Mouse (Mus musculus) G1E (cell line): ENCODE measurements around the gene Gripap1. TPM values are rescaled to one million over a fixed set of nuclear protein-coding genes. Genes with fewer than 3 reads are reported as not detected.
A peak's percentile ranks its signal among the peaks of the same experiment; 100 is the strongest.

ENCODE experiments used
- ATAC-seq: 2 replicates; pipeline ENCODE4 v1.8.0; 2016; ENCODE audit warnings: mild to moderate bottlenecking; ENCODE audit not compliant: insufficient number of reproducible peaks, poor library complexity, low FRiP score, severe bottlenecking; ENCODE audit errors: extremely low read depth
- DNase-seq: peaks from one replicate; pipeline ENCODE4 v3.0.0; 2012; ENCODE audit warnings: low spot score
- H3K27me3 ChIP-seq: 2 replicates; pipeline ENCODE4 v1.6.1; 2012; ENCODE audit warnings: mild to moderate bottlenecking, low read length, inconsistent platforms; ENCODE audit not compliant: insufficient read depth
- H3K36me3 ChIP-seq: replicated peaks from 2 replicates; pipeline ENCODE3; 2012; ENCODE audit warnings: mild to moderate bottlenecking, inconsistent platforms
- H3K4me1 ChIP-seq: 2 replicates; pipeline ENCODE4 v1.6.1; 2012; ENCODE audit warnings: low read depth, low read length, inconsistent platforms, mixed read lengths; ENCODE audit not compliant: insufficient read depth
- H3K4me3 ChIP-seq: 2 replicates; pipeline ENCODE4 v1.5.1; 2012; ENCODE audit warnings: low read depth, mild to moderate bottlenecking, inconsistent platforms, low read length, moderate library complexity, mixed read lengths
- H3K9me3 ChIP-seq: replicated peaks from 2 replicates; pipeline ENCODE4 v1.6.1; 2012; ENCODE audit warnings: inconsistent platforms
- CTCF ChIP-seq: IDR thresholded peaks from 2 replicates; pipeline ENCODE4 v1.5.1; 2012; ENCODE audit warnings: low read depth, low read length, inconsistent platforms, mixed read lengths
- GATA1 ChIP-seq: IDR thresholded peaks from 2 replicates; pipeline ENCODE4 v1.6.1; 2012; ENCODE audit warnings: borderline replicate concordance, low read length, inconsistent platforms, mixed read lengths
- GATA2 ChIP-seq: IDR thresholded peaks from 2 replicates; pipeline ENCODE4 v1.6.1; 2012; ENCODE audit warnings: low read depth, low read length, inconsistent platforms, borderline replicate concordance
- POLR2AphosphoS5 ChIP-seq: IDR thresholded peaks from 2 replicates; pipeline ENCODE4 v1.6.1; 2012; ENCODE audit warnings: low read depth, low read length, inconsistent platforms; ENCODE audit not compliant: insufficient replicate concordance
- TAL1 ChIP-seq: conservative IDR thresholded peaks from 2 replicates; pipeline ENCODE4 v1.6.1; 2012; ENCODE audit warnings: low read depth, low read length, inconsistent platforms, mixed read lengths
- polyA plus RNA-seq: library from polyadenylated mRNA; stranded (reverse); fragments of >175 nt; gene quantifications from 2 replicates; pipeline ENCODE4 v1.2.3, GENCODE M21; 2012
- total RNA-seq, 2 experiments: library from RNA; stranded (forward) in 1 of 2; stranded (reverse) in 1 of 2; fragments of 200-1000 nt in 1 of 2; fragments of >200 nt in 1 of 2; fragmentation: Nextera tagmentation in 1 of 2; gene quantifications; 2 replicates each; pipeline ENCODE4 v1.2.3; 2014 to 2017

Gripap1 gene
- total and polyA plus RNA-seq, 3 experiments, result 30.6 to 116 (median 53.8) TPM

GRCm38 (mm10) chrX:7778450-7779244 is 10.9 kb upstream of the Gripap1 start:
- Histone ChIP-seq H3K36me3 (peaks cover 20% of the 10 kb centered on the region), H3K9me3 (no peaks in the 10 kb centered on the region), H3K4me3 (no peak overlapping the region; the same call in 1 of the 2 replicates), H3K4me1 (peaks cover 51% of the 10 kb centered on the region), H3K27me3 (no peaks in the 10 kb centered on the region)
- peak; percentile 77 for ATAC-seq
- TF ChIP-seq GATA2 (no peak), TAL1 (0 out of 2 replicates have a peak, but pooled peaks have one; percentile 13)
- DNase-seq, result peak; percentile 17

- Histone ChIP-seq H3K36me3 (peaks cover 14% of the 10 kb centered on the region), H3K27me3 (no peaks in the 10 kb centered on the region), H3K9me3 (no peaks in the 10 kb centered on the region), H3K4me3 (peak overlapping the region; percentile 54; the same call in 1 of the 2 replicates), H3K4me1 (peaks cover 51% of the 10 kb centered on the region)
- TF ChIP-seq POLR2AphosphoS5 (no peak), TAL1 (no peak), GATA1 (no peak), CTCF (no peak), GATA2 (no peak)
- DNase-seq, result no peak
- ATAC-seq, result no peak; the same call in 1 of the 2 replicates
These were observed 10.3 kb upstream of the Gripap1 start for GRCm38 (mm10) chrX:7779294-7779693.

- TF ChIP-seq GATA1, result no peak
- no peak for TF ChIP-seq GATA2
- TF ChIP-seq CTCF, result no peak
- no peak for TF ChIP-seq TAL1
- no peak for TF ChIP-seq POLR2AphosphoS5
- Histone ChIP-seq H3K36me3 (no peaks in the 10 kb centered on the region), H3K27me3 (no peaks in the 10 kb centered on the region), H3K4me1 (peaks cover 22% of the 10 kb centered on the region), H3K4me3 (no peak overlapping the region), H3K9me3 (no peaks in the 10 kb centered on the region)
- ATAC-seq (no peak), DNase-seq (no peak)
These were observed 6.9 kb upstream of the Gripap1 start for GRCm38 (mm10) chrX:7782603-7783092.

GRCm38 (mm10) chrX:7790309-7790708 is 744 bp downstream of the Gripap1 start:
- no peaks in the 10 kb centered on the region for H3K27me3 ChIP-seq
- H3K4me3 ChIP-seq, result peak overlapping the region; percentile 72
- peaks cover 16% of the 10 kb centered on the region for H3K4me1 ChIP-seq
- no peaks in the 10 kb centered on the region for H3K9me3 ChIP-seq
- ATAC-seq (no peak), DNase-seq (no peak)
- no peak for TF ChIP-seq TAL1
- peaks cover 37% of the 10 kb centered on the region for H3K36me3 ChIP-seq

GRCm38 (mm10) chrX:7793361-7793760 is 3.8 kb downstream of the Gripap1 start:
- DNase-seq (no peak), ATAC-seq (no peak)
- Histone ChIP-seq H3K27me3 (no peaks in the 10 kb centered on the region), H3K4me1 (peaks cover 14% of the 10 kb centered on the region), H3K9me3 (no peaks in the 10 kb centered on the region), H3K4me3 (no peak overlapping the region), H3K36me3 (peaks cover 56% of the 10 kb centered on the region)
- TF ChIP-seq CTCF (no peak), GATA1 (no peak), TAL1 (no peak), GATA2 (no peak), POLR2AphosphoS5 (no peak)

- ATAC-seq (no peak), DNase-seq (no peak)
- peaks cover 72% of the 10 kb centered on the region for H3K36me3 ChIP-seq
These were observed 5.5 kb downstream of the Gripap1 start for GRCm38 (mm10) chrX:7795016-7795415.

More at GRCm38 (mm10) chrX:7795016-7795415, 5.5 kb downstream of the Gripap1 start:
- H3K27me3 ChIP-seq, result no peaks in the 10 kb centered on the region
- H3K4me1 ChIP-seq, result peaks cover 14% of the 10 kb centered on the region
- H3K9me3 ChIP-seq, result no peaks in the 10 kb centered on the region
- H3K4me3 ChIP-seq, result no peak overlapping the region
- TF ChIP-seq GATA1 (no peak), CTCF (no peak), POLR2AphosphoS5 (no peak), GATA2 (no peak), TAL1 (no peak)
